Mouse (Mus musculus): ENCODE measurements around the gene Uts2r. TPM values are rescaled to one million over a fixed set of nuclear protein-coding genes. Genes with fewer than 3 reads are reported as not detected.

The Uts2r gene
- polyA plus RNA-seq, 1 experiment: not detected

DNA sequence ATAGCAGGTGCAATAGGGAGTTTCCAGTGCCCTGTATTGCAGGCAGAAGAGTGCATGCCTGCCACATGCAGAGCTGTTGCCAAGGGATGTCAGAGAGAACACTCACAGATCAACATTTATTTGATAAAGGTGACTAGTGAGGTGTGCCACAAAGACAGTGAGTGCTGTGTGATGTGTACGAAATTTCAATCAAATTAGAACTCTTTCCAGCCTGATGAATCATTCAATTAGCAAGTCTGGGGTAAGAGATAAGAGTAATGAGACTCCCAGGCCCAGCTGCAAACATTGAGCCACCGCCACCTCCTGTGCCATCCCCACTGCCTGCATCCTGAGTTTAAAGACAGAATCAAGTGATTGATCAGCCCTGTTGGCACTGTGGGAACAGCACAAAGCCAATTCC, 32.7 kb downstream of the Uts2r start:
- no peak overlapping the region for H3K27ac ChIP-seq (ENCODE audit: insufficient read depth, low read length)
- H3K27me3 ChIP-seq (ENCODE audit: control insufficient read depth, insufficient read depth, low read length): no peaks in the 10 kb centered on the region
- H3K4me3 ChIP-seq (ENCODE audit: extremely low read depth, insufficient read depth, insufficient read length): no peak overlapping the region
- H3K4me1 ChIP-seq (ENCODE audit: control insufficient read depth, insufficient read depth, insufficient read length): no peaks in the 10 kb centered on the region
- DNase-seq (ENCODE audit: low read depth in 1 of 2, low spot score in 2 of 2): no peak
- H3K36me3 ChIP-seq (ENCODE audit: control insufficient read depth, insufficient read depth, low read length): no peaks in the 10 kb centered on the region
- TF ChIP-seq POLR2A (IDR thresholded peaks at IDR 0.05; ENCODE audit: low read depth, low read length): no peak
- no peak for TF ChIP-seq CTCF (IDR thresholded peaks at IDR 0.05; ENCODE audit: extremely low read depth, insufficient read depth, insufficient read length, insufficient replicate concordance)
- WGBS: 87% methylated on average over 2 of the region's 2 CpGs

DNA sequence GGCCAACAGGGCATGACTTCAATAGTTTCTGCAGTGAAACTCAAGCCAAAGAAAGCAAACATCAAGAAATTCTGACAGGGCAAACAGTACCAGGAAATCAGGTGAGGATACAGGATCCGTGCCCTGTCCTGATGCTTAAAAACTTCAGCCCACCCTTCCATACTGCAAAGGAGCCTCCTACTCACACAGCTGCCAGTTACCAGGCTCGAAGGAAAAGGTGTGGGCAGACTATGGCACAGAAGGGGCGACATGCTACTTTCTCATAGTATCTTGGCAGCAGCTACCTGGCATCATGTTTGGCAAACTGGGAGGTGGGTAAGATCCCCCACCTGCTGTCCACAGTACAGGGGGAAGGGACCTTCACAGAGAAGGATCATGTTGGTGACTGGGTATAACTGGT, 33.3 kb downstream of the Uts2r start:
- no peak overlapping the region for H3K4me3 ChIP-seq (ENCODE audit: extremely low read depth, insufficient read depth, insufficient read length)
- TF ChIP-seq POLR2A (IDR thresholded peaks at IDR 0.05; ENCODE audit: low read depth, low read length) (no peak), CTCF (IDR thresholded peaks at IDR 0.05; ENCODE audit: extremely low read depth, insufficient read depth, insufficient read length, insufficient replicate concordance) (no peak)
- H3K36me3 ChIP-seq (ENCODE audit: control insufficient read depth, insufficient read depth, low read length): no peaks in the 10 kb centered on the region
- no peaks in the 10 kb centered on the region for H3K27me3 ChIP-seq (ENCODE audit: control insufficient read depth, insufficient read depth, low read length)
- DNase-seq (ENCODE audit: low read depth in 1 of 2, low spot score in 2 of 2): no peak
- no peak overlapping the region for H3K27ac ChIP-seq (ENCODE audit: insufficient read depth, low read length)
- WGBS: 90% methylated on average over 3 of the region's 3 CpGs
- H3K4me1 ChIP-seq (ENCODE audit: control insufficient read depth, insufficient read depth, insufficient read length): no peaks in the 10 kb centered on the region

- H3K36me3 ChIP-seq (ENCODE audit: control insufficient read depth, insufficient read depth, low read length): no peaks in the 10 kb centered on the region
- 78% methylated on average over 2 of the region's 2 CpGs for WGBS
- no peak overlapping the region for H3K27ac ChIP-seq (ENCODE audit: insufficient read depth, low read length)
- TF ChIP-seq CTCF (IDR thresholded peaks at IDR 0.05; ENCODE audit: extremely low read depth, insufficient read depth, insufficient read length, insufficient replicate concordance) (no peak), POLR2A (IDR thresholded peaks at IDR 0.05; ENCODE audit: low read depth, low read length) (no peak)
- no peaks in the 10 kb centered on the region for H3K27me3 ChIP-seq (ENCODE audit: control insufficient read depth, insufficient read depth, low read length)
- H3K4me1 ChIP-seq (ENCODE audit: control insufficient read depth, insufficient read depth, insufficient read length): peaks cover 1% of the 10 kb centered on the region; the same call in 1 of the 2 replicates
- no peak for DNase-seq (ENCODE audit: low read depth in 1 of 2, low spot score in 2 of 2)
- H3K4me3 ChIP-seq (ENCODE audit: extremely low read depth, insufficient read depth, insufficient read length): no peak overlapping the region
Measured at GRCm38 (mm10) chr11:121198622-121199021, 38.6 kb downstream of the Uts2r start.

DNA sequence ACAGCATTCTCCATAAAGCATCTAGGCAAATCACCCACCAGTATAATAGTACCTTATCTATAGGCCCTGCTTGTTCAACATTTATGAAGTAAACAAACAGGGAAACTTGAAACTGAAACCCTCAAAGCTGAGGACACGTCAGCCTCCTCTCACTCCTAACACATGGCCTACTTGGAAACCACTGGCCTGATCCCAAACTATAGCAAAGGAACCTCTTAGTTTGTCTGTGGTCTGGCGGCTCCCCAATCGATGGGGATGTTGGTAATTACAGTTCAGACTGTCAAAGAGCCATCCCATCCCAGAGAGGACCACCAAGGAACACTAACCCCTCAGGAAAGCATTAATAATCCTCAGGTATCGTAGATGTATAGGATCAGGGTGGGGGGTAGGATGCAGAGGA, 39.8 kb downstream of the Uts2r start:
- TF ChIP-seq POLR2A (IDR thresholded peaks at IDR 0.05; ENCODE audit: low read depth, low read length) (no peak), CTCF (IDR thresholded peaks at IDR 0.05; ENCODE audit: extremely low read depth, insufficient read depth, insufficient read length, insufficient replicate concordance) (no peak)
- Histone ChIP-seq H3K4me3 (ENCODE audit: extremely low read depth, insufficient read depth, insufficient read length) (no peak overlapping the region), H3K27me3 (ENCODE audit: control insufficient read depth, insufficient read depth, low read length) (no peaks in the 10 kb centered on the region), H3K4me1 (ENCODE audit: control insufficient read depth, insufficient read depth, insufficient read length) (peaks cover 6% of the 10 kb centered on the region; the same call in 1 of the 2 replicates), H3K36me3 (ENCODE audit: control insufficient read depth, insufficient read depth, low read length) (no peaks in the 10 kb centered on the region), H3K27ac (ENCODE audit: insufficient read depth, low read length) (no peak overlapping the region)
- WGBS: 86% methylated on average over 4 of the region's 4 CpGs
- DNase-seq (ENCODE audit: low read depth in 1 of 2, low spot score in 2 of 2): no peak

DNA sequence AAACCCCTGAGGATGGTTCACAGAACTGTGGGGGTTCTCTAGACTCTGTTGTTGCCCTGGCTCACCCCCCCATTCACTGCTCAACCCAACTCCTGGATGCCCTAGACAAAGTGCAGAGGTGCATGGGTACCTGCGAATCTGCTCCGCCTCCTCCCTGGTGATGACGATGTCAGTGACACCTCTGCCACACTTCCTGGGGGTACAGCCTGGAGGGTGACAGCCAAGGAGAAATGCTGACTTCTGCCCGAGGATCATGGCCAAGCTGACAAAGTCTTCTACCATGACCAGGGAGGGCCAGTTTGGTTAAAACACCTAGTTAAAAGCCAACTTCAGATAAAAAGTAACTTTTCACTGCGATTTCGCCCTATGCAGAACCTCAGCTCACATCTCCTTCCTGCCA, 40.7 kb downstream of the Uts2r start:
- DNase-seq (ENCODE audit: low read depth in 1 of 2, low spot score in 2 of 2): no peak
- Histone ChIP-seq H3K36me3 (ENCODE audit: control insufficient read depth, insufficient read depth, low read length) (no peaks in the 10 kb centered on the region), H3K27me3 (ENCODE audit: control insufficient read depth, insufficient read depth, low read length) (no peaks in the 10 kb centered on the region), H3K4me3 (ENCODE audit: extremely low read depth, insufficient read depth, insufficient read length) (no peak overlapping the region), H3K4me1 (ENCODE audit: control insufficient read depth, insufficient read depth, insufficient read length) (peaks cover 8% of the 10 kb centered on the region; the same call in 1 of the 2 replicates), H3K27ac (ENCODE audit: insufficient read depth, low read length) (no peak overlapping the region)
- no peak for TF ChIP-seq CTCF (IDR thresholded peaks at IDR 0.05; ENCODE audit: extremely low read depth, insufficient read depth, insufficient read length, insufficient replicate concordance)
- no peak for TF ChIP-seq POLR2A (IDR thresholded peaks at IDR 0.05; ENCODE audit: low read depth, low read length)
- 85% methylated on average over 6 of the region's 6 CpGs for WGBS

DNA sequence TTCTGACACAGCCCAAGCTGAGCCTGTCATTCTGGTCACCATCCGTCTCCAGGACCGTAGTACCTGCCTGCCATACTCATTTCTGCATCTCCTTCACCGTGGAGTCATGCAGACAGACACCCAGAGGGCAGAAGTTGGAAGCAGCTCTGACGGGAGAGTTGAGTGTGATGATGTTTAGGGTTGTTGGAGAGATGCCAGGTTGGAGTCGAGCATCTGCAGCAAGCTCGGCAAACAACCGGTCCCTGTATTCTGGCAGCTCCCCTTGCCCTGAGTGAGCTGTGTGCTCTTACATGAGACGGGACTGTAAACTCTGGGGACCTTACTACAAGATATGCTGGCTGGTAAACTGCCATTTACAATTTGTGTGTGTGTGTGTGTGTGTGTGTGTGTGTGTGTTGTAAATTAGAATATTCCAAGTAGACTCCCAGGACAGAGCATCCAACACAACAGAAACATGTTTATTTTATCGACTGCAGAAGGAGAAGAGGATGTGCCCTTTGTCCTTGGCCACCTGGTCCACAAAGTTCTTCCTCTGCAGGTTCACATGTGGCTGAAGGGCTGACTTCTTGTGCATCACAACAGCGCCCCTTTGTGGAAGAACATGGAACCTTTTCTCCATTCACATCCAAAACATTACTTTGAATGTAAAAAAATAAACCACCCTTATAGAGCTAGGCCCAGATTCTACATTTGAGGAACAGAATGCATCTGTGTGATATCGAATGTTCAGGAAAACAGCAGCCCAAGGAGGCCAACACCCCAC, 41.5 kb downstream of the Uts2r start:
- WGBS: 78% methylated on average over 11 of the region's 11 CpGs
- DNase-seq (ENCODE audit: low read depth in 1 of 2, low spot score in 2 of 2): peak; percentile 15 to 19

DNA sequence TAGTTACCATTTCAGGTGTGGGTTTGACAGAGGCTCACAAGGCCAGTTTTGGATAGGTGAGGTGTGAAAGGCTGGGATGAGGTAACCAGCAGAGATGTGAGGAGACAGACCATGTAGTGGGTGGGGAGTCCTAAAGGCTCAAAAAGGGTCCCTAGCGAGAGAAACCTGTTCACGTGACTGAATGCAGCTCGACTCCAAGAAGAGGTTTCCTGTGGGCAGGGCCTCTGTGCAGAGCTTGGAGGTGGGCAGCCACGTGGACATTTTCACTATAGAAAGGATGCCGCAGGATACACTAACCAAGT, 43.7 kb downstream of the Uts2r start:
- Histone ChIP-seq H3K27me3 (ENCODE audit: control insufficient read depth, insufficient read depth, low read length) (no peaks in the 10 kb centered on the region), H3K4me1 (ENCODE audit: control insufficient read depth, insufficient read depth, insufficient read length) (peaks cover 8% of the 10 kb centered on the region; the same call in 1 of the 2 replicates), H3K4me3 (ENCODE audit: extremely low read depth, insufficient read depth, insufficient read length) (peak overlapping the region; percentile 79; the same call in 1 of the 2 replicates), H3K36me3 (ENCODE audit: control insufficient read depth, insufficient read depth, low read length) (peaks cover 2% of the 10 kb centered on the region), H3K27ac (ENCODE audit: insufficient read depth, low read length) (no peak overlapping the region)
- no peak for TF ChIP-seq CTCF (IDR thresholded peaks at IDR 0.05; ENCODE audit: extremely low read depth, insufficient read depth, insufficient read length, insufficient replicate concordance)
- DNase-seq (ENCODE audit: low read depth in 1 of 2, low spot score in 2 of 2): no peak
- WGBS: 0% methylated on average over 5 of the region's 5 CpGs

More for the DNA sequence above, 41.5 kb downstream of the Uts2r start:
- Histone ChIP-seq H3K4me3 (ENCODE audit: extremely low read depth, insufficient read depth, insufficient read length) (no peak overlapping the region), H3K36me3 (ENCODE audit: control insufficient read depth, insufficient read depth, low read length) (no peaks in the 10 kb centered on the region), H3K27me3 (ENCODE audit: control insufficient read depth, insufficient read depth, low read length) (no peaks in the 10 kb centered on the region), H3K4me1 (ENCODE audit: control insufficient read depth, insufficient read depth, insufficient read length) (peaks cover 8% of the 10 kb centered on the region; the same call in 1 of the 2 replicates), H3K27ac (ENCODE audit: insufficient read depth, low read length) (no peak overlapping the region)
- TF ChIP-seq POLR2A (IDR thresholded peaks at IDR 0.05; ENCODE audit: low read depth, low read length) (no peak), CTCF (IDR thresholded peaks at IDR 0.05; ENCODE audit: extremely low read depth, insufficient read depth, insufficient read length, insufficient replicate concordance) (peak; percentile 11; the same call in 1 of the 2 replicates)

All from spleen, adult 2 months (tissue).